8 mouse cellular contexts compared by ENCODE assay signal in the genomic region with DNA sequence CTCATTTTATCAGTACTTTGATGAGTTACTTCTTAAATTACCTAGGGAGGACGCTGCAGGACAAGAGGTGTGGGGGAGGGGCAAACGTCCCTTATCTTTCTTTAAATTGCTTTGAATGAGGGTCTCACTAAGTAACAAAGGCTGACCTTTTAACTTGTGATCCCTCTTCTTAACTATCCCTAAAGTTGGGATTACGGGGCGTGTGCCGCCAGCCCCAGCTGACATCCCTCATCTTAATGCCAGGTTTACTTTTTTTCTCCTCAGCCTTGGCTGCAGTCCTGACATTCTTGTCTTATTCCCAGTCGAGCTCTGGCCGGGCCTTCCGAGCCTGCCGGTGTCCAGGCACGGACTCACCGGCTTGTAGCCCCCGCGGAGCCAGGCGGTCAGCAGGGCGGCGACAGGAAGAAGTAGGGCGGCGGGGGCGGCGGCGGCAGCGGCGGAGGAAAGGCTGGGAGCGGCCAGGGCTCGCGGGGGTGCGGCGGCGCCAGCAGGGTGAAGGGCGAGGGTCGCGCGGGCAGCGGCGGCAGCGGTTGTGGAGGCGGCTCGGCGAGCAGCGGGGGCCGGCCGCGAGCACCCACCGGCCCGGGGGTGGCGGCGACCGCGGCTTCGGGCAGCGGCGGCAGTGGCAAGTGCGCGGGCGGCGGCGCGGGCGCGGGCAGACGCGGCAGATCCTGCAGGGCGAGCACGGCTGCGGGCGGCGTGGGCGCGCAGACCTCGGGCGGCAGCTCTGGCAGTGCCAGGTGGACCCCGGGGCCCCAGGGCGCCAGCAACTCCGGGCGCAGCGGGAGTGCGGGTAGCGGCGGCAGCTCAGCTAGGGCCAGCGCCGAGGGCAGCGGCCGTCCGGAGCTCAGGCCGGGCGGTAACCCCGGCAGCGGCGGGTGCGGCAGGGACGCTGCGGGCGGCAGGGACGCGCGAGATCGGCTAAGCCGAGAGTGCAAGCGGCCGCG. TPM values are rescaled to one million over a fixed set of nuclear protein-coding genes. Genes with fewer than 3 reads are reported as not detected.
DNase-seq lines count a peak whose midpoint lies in the region; ATAC-seq and TF ChIP-seq lines count a peak whose summit lies in the region.
"Had no signal": no experiment of that assay in that cellular context is flagged by ENCODE, and none has a peak within 500 bp of the region (broad histone marks: within the 10 kb centered on the region; RNA-seq: fewer than 3 reads in every experiment).

No protein-coding gene starts in this region.

- no peak for TF ChIP-seq EP300 in CH12.LX (IDR thresholded peaks at IDR 0.05; ENCODE audit: low read length)

- H3K27me3 ChIP-seq in CH12.LX (replicated peaks) = peaks cover 87% of the 10 kb centered on the region
- peaks cover 79% of the 10 kb centered on the region for H3K27me3 ChIP-seq in heart, embryonic 10.5 days (ENCODE audit: insufficient read depth, poor library complexity, severe bottlenecking)
- peaks cover 20% of the 10 kb centered on the region for H3K27me3 ChIP-seq in kidney, embryonic 14.5 days (ENCODE audit: control insufficient read depth, insufficient read depth, low read length)
- peaks cover 16% of the 10 kb centered on the region for H3K27me3 ChIP-seq in lung, embryonic 16.5 days (ENCODE audit: control insufficient read depth, insufficient read depth, low read depth, low read length)

- no peak for TF ChIP-seq CTCF in CH12.LX (conservative IDR thresholded peaks at IDR 0.05 in 1 of 2, IDR thresholded peaks at IDR 0.05 in 1 of 2; ENCODE audit: low read depth in 2 of 2, low read length in 2 of 2)

- H3K36me3 ChIP-seq in CH12.LX (replicated peaks in 1 of 2; ENCODE audit: control insufficient read depth in 1 of 2, insufficient read depth in 1 of 2, low read length in 1 of 2) = no peaks in the 10 kb centered on the region
- no peaks in the 10 kb centered on the region for H3K36me3 ChIP-seq in heart, embryonic 10.5 days
- H3K36me3 ChIP-seq in kidney, embryonic 14.5 days (ENCODE audit: control insufficient read depth, insufficient read depth, low read length) = no peaks in the 10 kb centered on the region
- no peaks in the 10 kb centered on the region for H3K36me3 ChIP-seq in lung, embryonic 16.5 days (ENCODE audit: control insufficient read depth, insufficient read depth, low read length)

- DNase-seq in A20 (ENCODE audit: low read depth, low spot score) = peak; percentile 26
- no peak for DNase-seq in CH12.LX (ENCODE audit: extremely low read depth)
- DNase-seq in cerebellum, postnatal 36 days = peak; percentile 58 to 69
- DNase-seq in heart, embryonic 10.5 days (ENCODE audit: low spot score) = no peak
- DNase-seq in right cerebral cortex, postnatal 25 days = peak; percentile 47

- ATAC-seq in kidney, embryonic 14.5 days (ENCODE audit: low FRiP score, low TSS enrichment) = peak; percentile 41
- ATAC-seq in lung, embryonic 16.5 days (ENCODE audit: low read depth) = peak; percentile 40

- H3K79me2 ChIP-seq in CH12.LX (replicated peaks; ENCODE audit: control insufficient read depth, extremely low read depth, insufficient read depth, poor library complexity, severe bottlenecking) = no peaks in the 10 kb centered on the region

- H3K9ac ChIP-seq in CH12.LX (ENCODE audit: insufficient read depth, low read depth) = no peak overlapping the region
- peak overlapping the region; percentile 63 for H3K9ac ChIP-seq in kidney, embryonic 14.5 days (ENCODE audit: low read depth, low read length)
- peak overlapping the region; percentile 61 for H3K9ac ChIP-seq in lung, embryonic 16.5 days (ENCODE audit: low read length)

- dilution Hi-C loops in CH12.LX (cut with MboI; ENCODE audit: extremely low pct_ligation_motif_present, extremely low pct_unique_long_range_greater_than_20kb, low sequenced_read_pairs) = no loop called here

- no peaks in the 10 kb centered on the region for H3K9me3 ChIP-seq in CH12.LX (replicated peaks; ENCODE audit: low read length)
- H3K9me3 ChIP-seq in heart, embryonic 10.5 days = no peaks in the 10 kb centered on the region
- no peaks in the 10 kb centered on the region for H3K9me3 ChIP-seq in kidney, embryonic 14.5 days (ENCODE audit: control insufficient read depth, low read length)
- no peaks in the 10 kb centered on the region for H3K9me3 ChIP-seq in lung, embryonic 16.5 days (ENCODE audit: control insufficient read depth, low read length)

- peaks cover 5 to 9% of the 10 kb centered on the region in 2 experiments for H3K4me1 ChIP-seq in CH12.LX (ENCODE audit: control insufficient read depth in 1 of 2, insufficient read depth in 2 of 2)
- H3K4me1 ChIP-seq in heart, embryonic 10.5 days = peaks cover 17% of the 10 kb centered on the region
- peaks cover 12% of the 10 kb centered on the region for H3K4me1 ChIP-seq in kidney, embryonic 14.5 days (ENCODE audit: control insufficient read depth, insufficient read depth, low read length)
- H3K4me1 ChIP-seq in lung, embryonic 16.5 days (replicated peaks; ENCODE audit: control insufficient read depth, insufficient read depth, low read length) = peaks cover 14% of the 10 kb centered on the region

- no peak for TF ChIP-seq RAD21 in CH12.LX (IDR thresholded peaks at IDR 0.05; ENCODE audit: low read depth, low read length)

- in situ Hi-C loops in CH12.LX (cut with MboI; ENCODE audit: low pct_ligation_motif_present, low pct_unique_long_range_greater_than_20kb, low sequenced_read_pairs) = loop anchor here (5.0 kb wide), 1 partner anchor 37 kb away; a partner anchor contains a TSS

- H3K4me2 ChIP-seq in CH12.LX (ENCODE audit: insufficient read depth, low read depth, poor library complexity, severe bottlenecking) = peak overlapping the region; percentile 68
- peak overlapping the region; percentile 100 for H3K4me2 ChIP-seq in kidney, embryonic 14.5 days (replicated peaks; ENCODE audit: low read depth, low read length)
- peak overlapping the region; percentile 99 for H3K4me2 ChIP-seq in lung, embryonic 16.5 days (ENCODE audit: low read depth, low read length)

- peak overlapping the region in 2 of 3 experiments; percentile 7 to 40 for H3K4me3 ChIP-seq in CH12.LX (replicated peaks in 1 of 3; ENCODE audit: low read depth in 2 of 3, low read length in 2 of 3, poor library complexity in 1 of 3)
- H3K4me3 ChIP-seq in heart, embryonic 10.5 days = peak overlapping the region; percentile 82
- H3K4me3 ChIP-seq in kidney, embryonic 14.5 days (ENCODE audit: low read length) = peak overlapping the region; percentile 70
- peak overlapping the region; percentile 71 for H3K4me3 ChIP-seq in lung, embryonic 16.5 days (ENCODE audit: low read length)

- TF ChIP-seq POLR2A in CH12.LX (IDR thresholded peaks at IDR 0.05; ENCODE audit: low read depth, low read length) = no peak

- H3K27ac ChIP-seq in CH12.LX (ENCODE audit: insufficient read depth, low read depth) = no peak overlapping the region
- H3K27ac ChIP-seq in heart, embryonic 10.5 days = peak overlapping the region; percentile 69
- H3K27ac ChIP-seq in kidney, embryonic 14.5 days (ENCODE audit: low read depth, low read length) = no peak overlapping the region
- no peak overlapping the region for H3K27ac ChIP-seq in lung, embryonic 16.5 days (ENCODE audit: low read length)

- WGBS in heart, embryonic 10.5 days = 2% methylated on average over 94 of the region's 101 CpGs
- under 1% methylated on average over 56 of the region's 101 CpGs for WGBS in kidney, embryonic 14.5 days
- 2% methylated on average over 51 of the region's 101 CpGs for WGBS in lung, embryonic 16.5 days

TF ChIP-seq in CH12.LX, 34 proteins besides CTCF, POLR2A, EP300 and RAD21 (continues in another document):
- TF ChIP-seq RCOR1 (conservative IDR thresholded peaks at IDR 0.05; ENCODE audit: low read depth, low read length) (no peak), CHD2 (IDR thresholded peaks at IDR 0.05; ENCODE audit: low read length) (no peak), MAFK (IDR thresholded peaks at IDR 0.05; ENCODE audit: insufficient replicate concordance, low read length) (no peak), ZKSCAN1 (IDR thresholded peaks at IDR 0.05; ENCODE audit: borderline replicate concordance, low read depth, low read length) (no peak), MYC (IDR thresholded peaks at IDR 0.05; ENCODE audit: low read depth, low read length) (no peak)

RNA-seq across cellular contexts. Expression of a gene that starts 15.6 kb away (rescaled TPM):
- total RNA-seq in CH12.LX (2012; rRNA removed) (0.08 TPM in 1 of 2 replicates, not detected in the other), CH12.LX (2014; rRNA removed) (not detected in 2 replicates)
- not detected in 2 replicates for polyA plus RNA-seq in CH12.LX (2012; ENCODE audit: insufficient read length, low read depth)
- 0.76 and 2.4 TPM in 2 replicates for polyA plus RNA-seq in heart, embryonic 10.5 days (2016; fragmentation: Nextera tagmentation; extraction: Ambion mirVana)
- polyA plus RNA-seq in kidney, embryonic 14.5 days (2014; fragmentation: Nextera tagmentation; extraction: Ambion mirVana) = 63.7 and 65.5 TPM in 2 replicates
- polyA plus RNA-seq in lung, embryonic 16.5 days (2015; fragmentation: Nextera tagmentation; extraction: Ambion mirVana) = 2.4 and 2.6 TPM in 2 replicates

RNA-seq across cellular contexts. Expression of a gene that starts 20.4 kb away (rescaled TPM):
- not detected in 2 replicates for total RNA-seq in CH12.LX (2012; rRNA removed)
- not detected in 2 replicates for total RNA-seq in CH12.LX (2014; rRNA removed)
- polyA plus RNA-seq in CH12.LX (2012; ENCODE audit: insufficient read length, low read depth) = not detected in 2 replicates
- 7.0 and 33.4 TPM in 2 replicates for polyA plus RNA-seq in heart, embryonic 10.5 days (2016; fragmentation: Nextera tagmentation; extraction: Ambion mirVana)
- 153 and 181 TPM in 2 replicates for polyA plus RNA-seq in kidney, embryonic 14.5 days (2014; fragmentation: Nextera tagmentation; extraction: Ambion mirVana)
- polyA plus RNA-seq in lung, embryonic 16.5 days (2015; fragmentation: Nextera tagmentation; extraction: Ambion mirVana) = 196 and 206 TPM in 2 replicates
- total RNA-seq: gastrocnemius, adult 8-10 months had no signal

RNA-seq across cellular contexts. Expression of a gene that starts 22.1 kb away (rescaled TPM):
- 4.3 and 5.1 TPM in 2 replicates for total RNA-seq in CH12.LX (2012; rRNA removed)
- total RNA-seq in CH12.LX (2014; rRNA removed) = 1.5 and 2.3 TPM in 2 replicates
- polyA plus RNA-seq in CH12.LX (2012; ENCODE audit: insufficient read length, low read depth) = 0.64 and 1.2 TPM in 2 replicates
- polyA plus RNA-seq in heart, embryonic 10.5 days (2016; fragmentation: Nextera tagmentation; extraction: Ambion mirVana) = 35.4 and 72.4 TPM in 2 replicates
- 14.5 and 16.4 TPM in 2 replicates for polyA plus RNA-seq in kidney, embryonic 14.5 days (2014; fragmentation: Nextera tagmentation; extraction: Ambion mirVana)
- 22.0 and 23.1 TPM in 2 replicates for polyA plus RNA-seq in lung, embryonic 16.5 days (2015; fragmentation: Nextera tagmentation; extraction: Ambion mirVana)

RNA-seq across cellular contexts. Expression of a gene that starts 23.2 kb away (rescaled TPM):
- total RNA-seq in CH12.LX (2012; rRNA removed) = 0.08 TPM in 1 of 2 replicates, not detected in the other
- not detected in 2 replicates for total RNA-seq in CH12.LX (2014; rRNA removed)
- polyA plus RNA-seq in CH12.LX (2012; ENCODE audit: insufficient read length, low read depth) = not detected in 2 replicates
- polyA plus RNA-seq in heart, embryonic 10.5 days (2016; fragmentation: Nextera tagmentation; extraction: Ambion mirVana) = not detected in 2 replicates
- 0.15 and 0.16 TPM in 2 replicates for polyA plus RNA-seq in kidney, embryonic 14.5 days (2014; fragmentation: Nextera tagmentation; extraction: Ambion mirVana)
- 0.14 TPM in 1 of 2 replicates, not detected in the other for polyA plus RNA-seq in lung, embryonic 16.5 days (2015; fragmentation: Nextera tagmentation; extraction: Ambion mirVana)
- total RNA-seq: gastrocnemius, adult 8-10 months had no signal

RNA-seq across cellular contexts. Expression of a gene that starts 25.7 kb away (rescaled TPM):
- total RNA-seq in CH12.LX (2012; rRNA removed) (40.1 and 41.4 TPM in 2 replicates), CH12.LX (2014; rRNA removed) (31.5 and 37.9 TPM in 2 replicates)
- 34.8 and 37.4 TPM in 2 replicates for polyA plus RNA-seq in CH12.LX (2012; ENCODE audit: insufficient read length, low read depth)
- 60.1 and 63.7 TPM in 2 replicates for polyA plus RNA-seq in heart, embryonic 10.5 days (2016; fragmentation: Nextera tagmentation; extraction: Ambion mirVana)
- polyA plus RNA-seq in kidney, embryonic 14.5 days (2014; fragmentation: Nextera tagmentation; extraction: Ambion mirVana) = 53.0 and 62.9 TPM in 2 replicates
- polyA plus RNA-seq in lung, embryonic 16.5 days (2015; fragmentation: Nextera tagmentation; extraction: Ambion mirVana) = 49.2 and 50.3 TPM in 2 replicates

Comparison
In these comparisons a context has a peak if more than half of its experiments do, and no peak if none do; other contexts are left out.
1. DNase-seq: peak in A20 (single experiment), cerebellum, postnatal 36 days (2 of 2) and right cerebral cortex, postnatal 25 days (single experiment); none in CH12.LX (single experiment) and heart, embryonic 10.5 days (single experiment).
2. H3K4me3 ChIP-seq: peak in every context shown above with its lines; median percentile 82 in heart, embryonic 10.5 days; 71 in lung, embryonic 16.5 days; 70 in kidney, embryonic 14.5 days; 24 in CH12.LX.
3. RNA of a gene that starts 15.6 kb away (polyA plus RNA-seq): 63.7 to 65.5 TPM in kidney, embryonic 14.5 days; 0.76 to 2.4 TPM in heart, embryonic 10.5 days, 2.4 to 2.6 TPM in lung, embryonic 16.5 days and not detected in CH12.LX; every median in the first group is over 10 times any median in the second.
4. Peak in every context shown above with its lines, with median percentiles within 50 percentile points of each other: H3K4me2 ChIP-seq.